Mouse (Mus musculus): ENCODE measurements at regions not wholly inside any gene's neighbourhood (a gene's known extent, or its start where the extent isn't known, plus 50 kb on each side); places are given as distances from the start of the nearest gene placed in this dataset.

- H3K9me3 ChIP-seq: no peaks in the 10 kb centered on the region; the same call in 1 of the 2 replicates
- no peaks in the 10 kb centered on the region for H3K27me3 ChIP-seq
- no peak overlapping the region for H3K9ac ChIP-seq
- no peak overlapping the region for H3K4me2 ChIP-seq
- no peak overlapping the region for H3K4me3 ChIP-seq
- H3K36me3 ChIP-seq: no peaks in the 10 kb centered on the region
- no peak overlapping the region for H3K27ac ChIP-seq
- no peak for ATAC-seq (ENCODE audit: insufficient number of reproducible peaks, insufficient read depth, low FRiP score, low TSS enrichment, low read depth)
- H3K4me1 ChIP-seq: no peaks in the 10 kb centered on the region
- WGBS: 56% methylated on average over 5 of the region's 5 CpGs
These were observed 95.6 kb upstream of the Chd2 start for GRCm38 (mm10) chr7:73637101-73637809.

- H3K36me3 ChIP-seq: no peaks in the 10 kb centered on the region
- no peak for ATAC-seq (ENCODE audit: insufficient number of reproducible peaks, insufficient read depth, low FRiP score, low TSS enrichment, low read depth)
- H3K27me3 ChIP-seq: no peaks in the 10 kb centered on the region
- no peak overlapping the region for H3K4me2 ChIP-seq
- no peaks in the 10 kb centered on the region; the same call in 1 of the 2 replicates for H3K9me3 ChIP-seq
- WGBS: 92% methylated on average over 9 of the region's 9 CpGs
- no peaks in the 10 kb centered on the region for H3K4me1 ChIP-seq
- H3K4me3 ChIP-seq: no peak overlapping the region
- no peak overlapping the region for H3K9ac ChIP-seq
- H3K27ac ChIP-seq: no peak overlapping the region
These were observed 93.8 kb upstream of the Chd2 start for GRCm38 (mm10) chr7:73635422-73635821.

DNA sequence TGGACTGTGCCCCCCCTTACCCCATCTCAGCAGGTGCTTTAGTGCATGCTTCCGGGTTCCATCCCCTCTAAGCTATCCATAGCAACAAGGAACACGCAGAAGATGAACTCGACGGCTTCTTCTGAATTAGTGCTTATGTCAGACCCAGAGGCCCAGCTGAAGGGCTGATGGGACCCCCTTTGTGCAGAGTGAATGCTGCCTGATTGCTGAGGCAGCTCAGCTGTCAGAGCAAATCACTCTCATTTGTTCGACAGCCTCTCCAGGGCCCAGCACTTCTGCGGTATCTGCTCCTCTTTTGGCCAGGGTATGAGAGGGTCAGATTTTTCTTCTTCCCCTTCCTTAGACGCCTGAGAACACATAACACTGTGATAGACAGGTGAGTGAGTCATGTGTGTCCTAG, 89.2 kb upstream of the Chd2 start:
- peaks cover 5% of the 10 kb centered on the region; the same call in 1 of the 2 replicates for H3K4me1 ChIP-seq
- no peaks in the 10 kb centered on the region for H3K36me3 ChIP-seq
- no peak overlapping the region for H3K4me3 ChIP-seq
- H3K9ac ChIP-seq: no peak overlapping the region
- no peaks in the 10 kb centered on the region for H3K27me3 ChIP-seq
- H3K27ac ChIP-seq: no peak overlapping the region
- no peak overlapping the region for H3K4me2 ChIP-seq
- H3K9me3 ChIP-seq: no peaks in the 10 kb centered on the region
- no peak for ATAC-seq (ENCODE audit: insufficient number of reproducible peaks, insufficient read depth, low FRiP score, low TSS enrichment, low read depth)
- 50% methylated on average over 7 of the region's 7 CpGs for WGBS

DNA sequence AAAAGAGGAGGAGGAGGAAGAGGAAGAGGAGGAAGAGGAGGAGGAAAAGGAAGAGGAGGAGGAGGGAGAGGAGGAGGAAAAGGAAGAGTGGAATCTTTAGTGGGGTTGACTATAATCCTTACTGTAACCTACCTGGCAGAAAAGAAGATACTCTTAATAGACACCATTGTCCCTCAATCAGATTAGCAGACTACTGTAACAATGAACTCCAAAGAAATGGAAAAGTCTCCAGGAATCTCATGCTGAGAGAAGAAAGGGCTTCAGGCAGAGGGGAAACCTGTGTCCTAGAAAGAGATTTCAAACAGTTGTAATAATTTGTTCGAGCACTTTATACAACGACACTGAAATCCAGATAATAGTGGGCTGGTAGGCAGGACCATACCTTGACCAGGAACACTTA, 87.6 kb upstream of the Chd2 start:
- 88% methylated on average over 2 of the region's 2 CpGs for WGBS
- Histone ChIP-seq H3K9ac (no peak overlapping the region), H3K27ac (no peak overlapping the region), H3K4me3 (no peak overlapping the region), H3K9me3 (no peaks in the 10 kb centered on the region), H3K27me3 (no peaks in the 10 kb centered on the region), H3K36me3 (no peaks in the 10 kb centered on the region), H3K4me2 (no peak overlapping the region), H3K4me1 (peaks cover 5% of the 10 kb centered on the region; the same call in 1 of the 2 replicates)
- no peak for ATAC-seq (ENCODE audit: insufficient number of reproducible peaks, insufficient read depth, low FRiP score, low TSS enrichment, low read depth)

DNA sequence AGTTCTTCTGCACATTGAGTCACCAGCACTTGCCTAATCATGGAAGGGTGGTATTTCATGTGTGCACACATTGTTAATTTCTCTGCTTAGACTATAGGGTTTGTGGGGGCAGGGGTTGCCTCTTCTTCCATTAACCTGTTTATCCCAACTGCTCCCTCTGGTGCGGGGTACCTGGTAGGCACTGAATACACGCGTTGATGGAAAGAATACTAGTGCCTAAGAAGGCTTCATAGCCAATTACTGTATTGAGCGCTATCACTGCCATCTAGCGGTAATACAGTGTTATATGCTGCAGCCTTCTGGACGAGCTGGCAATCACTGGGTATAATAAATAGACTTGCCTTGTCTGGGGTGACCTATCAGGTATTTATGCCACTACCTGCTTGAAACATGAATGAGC, 86.4 kb upstream of the Chd2 start:
- no peaks in the 10 kb centered on the region for H3K9me3 ChIP-seq
- no peak overlapping the region for H3K4me2 ChIP-seq
- H3K4me1 ChIP-seq: peaks cover 8% of the 10 kb centered on the region; the same call in 1 of the 2 replicates
- H3K36me3 ChIP-seq: no peaks in the 10 kb centered on the region
- ATAC-seq (ENCODE audit: insufficient number of reproducible peaks, insufficient read depth, low FRiP score, low TSS enrichment, low read depth): peak; percentile 71
- no peak overlapping the region for H3K27ac ChIP-seq
- under 1% methylated on average over 6 of the region's 6 CpGs for WGBS
- no peak overlapping the region for H3K4me3 ChIP-seq
- H3K9ac ChIP-seq: no peak overlapping the region
- H3K27me3 ChIP-seq: no peaks in the 10 kb centered on the region

DNA sequence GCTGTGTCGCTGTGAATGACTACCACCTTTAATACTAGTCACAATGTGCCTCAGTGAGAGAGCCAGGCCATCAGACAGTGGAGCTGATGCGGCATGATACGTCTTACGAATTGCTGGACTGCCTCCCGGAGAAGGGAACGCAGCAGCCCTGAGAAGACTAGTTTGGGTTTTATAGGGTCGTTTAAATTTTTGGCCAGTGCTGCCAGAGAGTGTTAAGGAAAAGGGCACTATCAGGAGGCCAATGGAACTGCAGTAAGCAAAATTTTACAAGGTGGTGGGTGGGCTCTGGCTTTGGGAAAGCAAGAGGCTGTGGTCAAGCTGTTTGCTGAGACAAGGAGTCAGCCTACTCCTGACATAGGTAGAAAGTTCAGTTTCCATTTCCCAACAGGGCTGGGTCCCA, 84.7 kb upstream of the Chd2 start:
- no peak overlapping the region for H3K4me2 ChIP-seq
- no peaks in the 10 kb centered on the region for H3K9me3 ChIP-seq
- ATAC-seq (ENCODE audit: insufficient number of reproducible peaks, insufficient read depth, low FRiP score, low TSS enrichment, low read depth): no peak
- H3K27me3 ChIP-seq: no peaks in the 10 kb centered on the region
- no peak overlapping the region for H3K9ac ChIP-seq
- H3K27ac ChIP-seq: no peak overlapping the region
- 70% methylated on average over 7 of the region's 7 CpGs for WGBS
- no peak overlapping the region for H3K4me3 ChIP-seq
- peaks cover 8% of the 10 kb centered on the region; the same call in 1 of the 2 replicates for H3K4me1 ChIP-seq
- no peaks in the 10 kb centered on the region for H3K36me3 ChIP-seq

DNA sequence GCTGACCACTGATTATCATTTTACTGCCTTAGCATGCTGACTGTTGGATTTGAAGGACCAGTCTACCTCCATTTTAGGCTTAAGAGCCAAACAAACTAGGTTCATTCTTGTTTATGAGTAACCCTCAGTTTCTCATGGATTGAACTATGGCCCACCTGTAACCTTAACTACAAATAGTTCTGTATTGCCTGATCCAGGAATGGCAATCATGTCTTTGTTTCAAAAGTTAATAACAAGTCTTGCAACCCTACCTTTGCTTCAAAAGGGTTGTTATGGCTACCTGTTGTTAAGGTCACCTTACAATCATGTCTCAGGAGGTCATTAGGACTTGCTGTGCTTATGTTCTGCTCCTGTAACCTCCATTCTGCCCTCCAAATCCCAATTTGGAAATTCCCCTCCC, 84.0 kb upstream of the Chd2 start:
- H3K36me3 ChIP-seq: no peaks in the 10 kb centered on the region
- no peak overlapping the region for H3K27ac ChIP-seq
- no peaks in the 10 kb centered on the region for H3K9me3 ChIP-seq
- H3K4me1 ChIP-seq: peaks cover 8% of the 10 kb centered on the region; the same call in 1 of the 2 replicates
- no peak overlapping the region for H3K4me3 ChIP-seq
- H3K27me3 ChIP-seq: no peaks in the 10 kb centered on the region
- no peak overlapping the region for H3K4me2 ChIP-seq
- H3K9ac ChIP-seq: no peak overlapping the region
- ATAC-seq (ENCODE audit: insufficient number of reproducible peaks, insufficient read depth, low FRiP score, low TSS enrichment, low read depth): no peak

DNA sequence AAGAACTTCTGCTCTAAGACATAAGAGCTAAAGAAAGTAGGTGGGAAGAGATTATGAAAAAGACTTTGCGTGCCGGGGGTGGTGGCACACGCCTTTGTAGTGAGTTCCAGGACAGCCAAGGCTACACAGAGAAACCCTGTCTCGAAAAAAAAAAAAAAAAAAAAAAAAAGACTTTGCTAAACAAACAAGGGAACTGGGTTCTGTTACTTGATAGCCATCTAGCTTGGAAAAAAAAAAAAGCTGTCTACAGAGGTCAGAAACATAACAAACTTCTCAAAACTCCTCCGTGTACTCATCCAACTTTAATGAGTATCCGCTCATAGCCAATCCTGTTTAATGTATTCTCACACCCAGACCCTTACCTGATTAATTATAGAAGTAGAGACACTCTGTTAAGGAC, 83.4 kb upstream of the Chd2 start:
- Histone ChIP-seq H3K36me3 (no peaks in the 10 kb centered on the region), H3K4me2 (no peak overlapping the region), H3K9ac (no peak overlapping the region), H3K4me1 (peaks cover 8% of the 10 kb centered on the region; the same call in 1 of the 2 replicates), H3K27me3 (no peaks in the 10 kb centered on the region), H3K9me3 (no peaks in the 10 kb centered on the region), H3K27ac (no peak overlapping the region), H3K4me3 (no peak overlapping the region)
- WGBS: 58% methylated on average over 6 of the region's 6 CpGs
- ATAC-seq (ENCODE audit: insufficient number of reproducible peaks, insufficient read depth, low FRiP score, low TSS enrichment, low read depth): no peak

GRCm38 (mm10) chr7:73624093-73624600, 82.5 kb upstream of the Chd2 start:
- H3K4me2 ChIP-seq: no peak overlapping the region
- peak overlapping the region; percentile 48; the same call in 1 of the 2 replicates for H3K27ac ChIP-seq
- no peaks in the 10 kb centered on the region for H3K27me3 ChIP-seq
- ATAC-seq (ENCODE audit: insufficient number of reproducible peaks, insufficient read depth, low FRiP score, low TSS enrichment, low read depth): no peak
- H3K36me3 ChIP-seq: no peaks in the 10 kb centered on the region
- no peak overlapping the region for H3K9ac ChIP-seq
- H3K4me3 ChIP-seq: no peak overlapping the region
- peaks cover 8% of the 10 kb centered on the region; the same call in 1 of the 2 replicates for H3K4me1 ChIP-seq
- no peaks in the 10 kb centered on the region for H3K9me3 ChIP-seq
- WGBS: 60% methylated on average over 3 of the region's 3 CpGs

GRCm38 (mm10) chr7:73622468-73622867, 80.8 kb upstream of the Chd2 start:
- no peak for ATAC-seq (ENCODE audit: insufficient number of reproducible peaks, insufficient read depth, low FRiP score, low TSS enrichment, low read depth)
- 0 out of 2 replicates have a peak, but pooled peaks cover 3% of the 10 kb centered on the region for H3K4me1 ChIP-seq
- H3K9me3 ChIP-seq: no peaks in the 10 kb centered on the region
- H3K4me2 ChIP-seq: no peak overlapping the region
- 55% methylated on average over 2 of the region's 2 CpGs for WGBS
- H3K27ac ChIP-seq: no peak overlapping the region
- H3K9ac ChIP-seq: no peak overlapping the region
- no peaks in the 10 kb centered on the region for H3K27me3 ChIP-seq
- H3K4me3 ChIP-seq: no peak overlapping the region
- H3K36me3 ChIP-seq: no peaks in the 10 kb centered on the region

- no peaks in the 10 kb centered on the region for H3K9me3 ChIP-seq
- ATAC-seq (ENCODE audit: insufficient number of reproducible peaks, insufficient read depth, low FRiP score, low TSS enrichment, low read depth): no peak
- H3K4me1 ChIP-seq: peaks cover 18% of the 10 kb centered on the region
- H3K27me3 ChIP-seq: no peaks in the 10 kb centered on the region
- no peaks in the 10 kb centered on the region for H3K36me3 ChIP-seq
- H3K27ac ChIP-seq: peak overlapping the region; percentile 18; the same call in 1 of the 2 replicates
- H3K4me3 ChIP-seq: no peak overlapping the region
- no peak overlapping the region for H3K4me2 ChIP-seq
- WGBS: 83% methylated on average over 9 of the region's 9 CpGs
- H3K9ac ChIP-seq: no peak overlapping the region
These were observed 78.7 kb upstream of the Chd2 start for GRCm38 (mm10) chr7:73620341-73620740.

DNA sequence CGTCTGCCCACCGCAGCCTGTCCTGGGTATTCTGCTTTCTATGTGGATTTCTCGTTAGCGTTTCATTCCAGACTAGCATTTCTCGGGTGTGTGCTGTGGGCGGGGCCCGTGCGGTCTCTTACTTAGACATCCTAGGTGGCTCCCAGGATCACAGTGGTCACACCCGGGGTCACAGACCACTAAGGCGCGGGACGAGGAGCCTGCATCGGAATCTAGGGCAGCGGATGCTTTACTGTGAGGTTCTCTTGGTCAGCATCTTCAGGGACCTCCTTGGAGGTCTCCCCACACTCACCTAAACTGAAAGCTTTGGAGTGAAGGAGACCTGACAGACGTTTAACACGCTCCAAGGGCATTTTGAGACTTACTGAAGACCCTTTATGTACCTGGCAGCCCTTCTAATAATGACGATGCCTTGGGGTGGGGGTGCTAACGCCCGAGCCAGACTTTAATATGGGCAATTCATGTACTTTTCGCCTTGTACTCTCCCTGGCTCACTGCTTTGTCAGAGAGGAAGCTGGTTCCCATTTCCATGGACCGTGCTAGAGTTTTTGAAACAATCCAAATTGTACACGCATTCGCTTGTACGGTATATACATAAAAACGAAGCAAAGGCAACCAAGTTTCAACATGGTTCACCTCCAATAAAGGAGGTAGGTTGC, 77.3 kb upstream of the Chd2 start:
- Histone ChIP-seq H3K4me1 (peaks cover 24% of the 10 kb centered on the region), H3K27me3 (no peaks in the 10 kb centered on the region), H3K4me2 (peak overlapping the region; percentile 81), H3K36me3 (no peaks in the 10 kb centered on the region), H3K4me3 (peak overlapping the region; percentile 63), H3K27ac (peak overlapping the region; percentile 100), H3K9ac (peak overlapping the region; percentile 97), H3K9me3 (no peaks in the 10 kb centered on the region)
- no peak; the same call in 1 of the 2 replicates for ATAC-seq (ENCODE audit: insufficient number of reproducible peaks, insufficient read depth, low FRiP score, low TSS enrichment, low read depth)
- WGBS: 9% methylated on average over 25 of the region's 25 CpGs

Data from embryonic facial prominence, embryonic 13.5 days (tissue).